Mouse (Mus musculus): ENCODE results near the gene Tut7. TPM values are rescaled to one million over a fixed set of nuclear protein-coding genes. Genes with fewer than 3 reads are reported as not detected.

The Tut7 gene
- 81.7 and 84.4 TPM in 2 replicates for polyA plus RNA-seq (2015; fragmentation: Nextera tagmentation; extraction: Ambion mirVana)

DNA sequence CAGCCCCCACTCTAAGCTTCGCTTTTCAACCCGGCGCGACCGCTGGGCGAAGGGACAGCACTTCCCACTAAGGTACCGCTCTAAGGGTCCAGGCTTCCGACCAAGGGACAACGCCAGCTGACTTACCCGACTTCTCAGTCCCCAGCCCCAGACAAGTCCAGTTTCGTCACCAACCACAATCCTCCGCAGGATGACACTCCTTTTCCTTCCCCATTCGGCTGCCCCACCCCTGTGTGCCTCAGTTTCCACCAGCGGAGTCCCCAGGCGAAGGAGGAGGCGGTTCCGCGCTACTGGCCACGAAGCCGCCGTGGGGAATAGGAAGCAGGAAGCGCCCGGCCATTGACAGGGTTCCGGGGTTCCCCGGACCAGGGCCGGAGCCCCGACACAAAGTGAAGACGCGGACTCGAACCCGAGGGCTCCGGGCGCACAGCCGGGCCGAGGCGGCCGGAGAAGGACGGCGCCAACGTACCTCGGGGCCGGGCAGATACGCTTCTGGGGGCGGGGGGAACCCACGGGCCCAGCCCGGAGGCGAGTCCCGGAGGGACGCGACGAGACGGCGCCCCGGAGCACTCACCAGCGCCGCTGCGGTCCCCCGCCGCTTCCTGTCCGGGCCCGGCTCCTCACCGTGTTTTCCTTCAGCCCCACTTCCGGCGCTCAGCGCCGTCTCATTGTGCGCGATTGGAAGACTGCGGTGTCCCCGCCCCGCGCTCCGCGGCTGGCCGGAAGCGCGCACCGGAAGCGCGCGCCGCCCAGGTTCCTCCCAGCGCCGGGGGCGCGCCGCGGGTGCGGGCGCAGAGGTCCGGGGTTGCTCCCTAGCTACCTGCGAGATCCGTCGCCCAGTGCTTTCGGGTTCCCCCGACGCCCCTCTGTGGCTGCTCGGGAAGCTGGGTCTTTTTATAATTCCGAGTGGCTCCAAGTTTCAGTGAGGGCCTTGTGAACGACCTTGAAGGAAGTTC lies at the start of gene Tut7:
Gene Tut7 (minus strand): TSS at position 641 of the 956 bp plus-strand sequence.

GRCm38 (mm10) chr13:59782145-59782544 lies 40.8 kb downstream of the Tut7 start, which contains the start of gene Gm49354:
Gm49354 (minus strand) TSS chr13:59782245.

DNA sequence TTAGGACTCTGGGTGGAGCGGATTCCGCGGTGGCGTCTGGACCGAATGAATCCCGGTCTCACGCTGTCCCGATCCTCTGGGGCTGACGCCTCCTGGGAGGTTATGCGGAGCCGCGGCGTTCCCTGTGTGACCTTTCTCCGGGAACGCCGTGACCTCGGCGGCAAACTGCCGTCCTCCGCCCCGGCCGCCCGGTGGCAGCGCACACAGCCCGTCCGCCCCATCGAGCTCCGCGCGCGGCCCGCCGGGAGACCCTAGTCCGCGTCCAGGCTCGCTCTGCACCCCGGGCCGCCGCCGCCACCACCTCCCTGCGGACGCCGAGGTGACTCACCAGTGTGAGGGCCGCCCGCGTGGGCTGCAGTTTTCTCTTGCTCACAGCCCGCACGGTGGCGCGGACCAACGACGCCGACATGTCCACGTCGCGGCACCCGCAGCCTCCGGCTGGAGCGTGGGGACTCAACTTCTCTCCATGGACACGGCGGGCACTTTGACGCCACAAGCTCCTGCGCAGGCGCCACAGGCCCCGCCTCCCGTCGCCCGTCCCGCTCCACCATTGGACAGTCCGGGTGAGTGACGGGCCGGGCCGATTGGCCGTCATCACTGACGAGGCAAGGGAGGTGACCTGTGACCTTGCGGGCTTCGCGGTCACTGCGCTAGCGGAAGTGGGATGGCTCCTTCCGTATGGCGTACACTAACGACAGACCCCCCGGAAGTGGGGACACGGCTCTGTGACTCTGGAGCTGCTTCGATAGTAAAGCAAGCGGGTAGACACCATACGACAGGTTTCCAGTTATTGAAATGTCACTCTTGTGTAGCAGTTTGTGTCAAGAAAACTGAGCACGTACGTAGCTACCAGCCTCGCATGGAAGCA lies 53.4 kb downstream of the Tut7 start, which contains the start of gene Isca1:
Gene Isca1 (minus strand): TSS at position 515 of the 868 bp plus-strand sequence.

DNA sequence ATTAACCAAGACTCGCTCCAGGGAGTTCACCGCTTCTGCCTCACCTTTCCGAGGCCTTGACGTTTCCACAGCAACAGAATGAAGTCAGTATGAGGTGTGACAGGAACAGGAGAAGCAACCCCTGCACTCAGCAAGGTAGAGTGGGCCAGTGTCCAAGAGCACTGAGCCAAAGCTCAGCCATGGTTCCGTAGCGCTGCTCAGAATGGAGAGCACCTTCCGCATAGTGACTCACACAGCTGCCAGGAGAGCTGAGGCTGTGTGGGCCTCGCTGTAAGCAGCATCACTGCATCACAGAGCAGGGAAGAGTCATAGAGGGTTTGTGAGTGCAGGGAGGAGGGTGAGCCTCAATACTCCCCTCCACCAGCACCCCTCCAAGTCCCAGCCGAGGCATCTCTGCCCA lies 76.2 kb downstream of the Tut7 start, which contains the start of gene 1700014D04Rik:
Gene 1700014D04Rik (minus strand): TSS at position 42 of the 400 bp plus-strand sequence.

GRCm38 (mm10) chr13:59731652-59732051 lies 91.3 kb downstream of the Tut7 start, which contains the start of gene Spata31d1d:
Spata31d1d (minus strand) TSS chr13:59731752.

Other genes with a start within 250 kb of the Tut7 start
- 10.7 and 11.0 TPM in 2 replicates for gene Agtpbp1, start 237.9 kb downstream of the Tut7 start, polyA plus RNA-seq (2015; fragmentation: Nextera tagmentation; extraction: Ambion mirVana)
- 41.2 and 43.0 TPM in 2 replicates for gene Naa35, start 237.9 kb downstream of the Tut7 start, polyA plus RNA-seq (2015; fragmentation: Nextera tagmentation; extraction: Ambion mirVana)
- gene Golm1, start 147.3 kb downstream of the Tut7 start, polyA plus RNA-seq (2015; fragmentation: Nextera tagmentation; extraction: Ambion mirVana), result 28.3 and 32.3 TPM in 2 replicates
- gene 4921517D22Rik, start 129.0 kb downstream of the Tut7 start, polyA plus RNA-seq (2015; fragmentation: Nextera tagmentation; extraction: Ambion mirVana), result 0.04 TPM in 1 of 2 replicates, not detected in the other
- 0.87 and 1.1 TPM in 2 replicates for gene Spata31d1a, start 112.8 kb downstream of the Tut7 start, polyA plus RNA-seq (2015; fragmentation: Nextera tagmentation; extraction: Ambion mirVana)
- gene Spata31d1b, start 110.9 kb downstream of the Tut7 start, polyA plus RNA-seq (2015; fragmentation: Nextera tagmentation; extraction: Ambion mirVana), result not detected in 2 replicates
- not detected in 2 replicates for gene Spata31d1d, start 91.4 kb downstream of the Tut7 start, polyA plus RNA-seq (2015; fragmentation: Nextera tagmentation; extraction: Ambion mirVana)
- gene 1700014D04Rik, start 76.4 kb downstream of the Tut7 start, polyA plus RNA-seq (2015; fragmentation: Nextera tagmentation; extraction: Ambion mirVana), result not detected in 2 replicates
- 221 and 249 TPM in 2 replicates for gene Isca1, start 53.3 kb downstream of the Tut7 start, polyA plus RNA-seq (2015; fragmentation: Nextera tagmentation; extraction: Ambion mirVana)
- not detected in 2 replicates for gene Gm49354, start 40.9 kb downstream of the Tut7 start, polyA plus RNA-seq (2015; fragmentation: Nextera tagmentation; extraction: Ambion mirVana)

Data from spleen, postnatal 0 days (tissue).